Mouse (Mus musculus) gastrocnemius, postnatal 36 days (tissue): ENCODE results near the gene Fam76a. TPM values are rescaled to one million over a fixed set of nuclear protein-coding genes. Genes with fewer than 3 reads are reported as not detected.
"Not testable (repeated sequence)": the region's sequence is repeated elsewhere in the genome, so short reads cannot be mapped to it uniquely, and the experiment has no call there.

ENCODE experiments used
- DNase-seq, 2 experiments: peaks; one replicate each; pipeline ENCODE4 v3.0.0; 2022
- intact Hi-C: fragments of 180-260 bp; cut with DNase I; formaldehyde crosslinking; loops from one replicate; pipeline ENCODE4 v1.15.1; 2025
- total RNA-seq, 2 experiments: library from RNA; stranded (reverse); gene quantifications; 2 replicates each; pipeline ENCODE4 v1.2.3; 2021

Gene Fam76a
- total RNA-seq, 2 experiments from 2014 or later: 22.0 to 29.5 TPM

DNA sequence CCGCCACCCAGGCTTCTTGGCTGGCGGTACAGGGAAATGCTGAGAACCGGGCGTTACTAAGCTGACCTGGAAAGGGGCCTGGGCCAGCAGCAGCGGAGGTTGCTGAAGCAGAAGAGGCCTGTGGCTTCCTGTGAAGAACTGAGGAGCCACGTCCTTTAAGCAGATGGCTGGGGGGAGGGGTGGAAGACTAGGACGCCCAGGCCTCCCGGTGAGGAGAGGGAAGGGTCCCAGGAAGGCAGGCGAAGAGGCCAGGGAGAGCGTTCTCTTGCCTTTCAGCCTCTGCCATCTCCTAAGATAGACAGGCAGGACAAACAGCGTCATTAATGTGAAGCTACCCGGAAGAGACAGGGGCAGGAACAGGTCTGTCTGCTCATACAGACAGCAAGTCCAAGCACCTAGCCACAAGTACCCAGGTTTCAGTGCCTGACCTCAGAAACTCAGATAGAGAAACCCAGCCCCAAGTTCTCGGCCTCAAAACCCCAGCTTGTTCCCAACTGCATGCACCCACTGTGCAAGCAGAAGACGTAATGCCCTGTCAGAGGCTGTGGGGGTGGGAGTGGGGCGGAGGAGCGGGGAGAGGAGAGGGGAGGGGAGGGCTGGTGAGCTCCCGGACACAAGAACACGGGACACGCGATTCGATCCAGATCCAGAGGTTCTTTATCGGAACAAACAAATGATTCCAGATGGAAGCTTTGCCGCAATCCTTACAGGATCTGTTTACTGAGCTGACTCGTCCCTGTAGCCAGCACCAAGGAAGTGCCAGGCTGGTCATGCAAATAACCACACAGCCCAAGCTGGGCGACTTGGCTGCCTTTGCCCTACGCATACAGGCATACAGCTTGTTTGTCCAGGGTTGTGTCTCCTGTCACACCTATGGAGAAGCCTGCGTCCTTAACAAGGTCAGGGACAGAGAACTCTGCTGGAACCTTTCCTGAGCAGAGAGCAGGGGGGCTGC lies 24.0 kb upstream of the Fam76a start:
- intact Hi-C loops: loop anchor here (5.0 to 10.0 kb wide), 3 partner anchors 111 to 351 kb away; partner anchors contain the start of genes Cd164l2 and Gpr3
- peak; percentile 23 to 51 for DNase-seq

DNA sequence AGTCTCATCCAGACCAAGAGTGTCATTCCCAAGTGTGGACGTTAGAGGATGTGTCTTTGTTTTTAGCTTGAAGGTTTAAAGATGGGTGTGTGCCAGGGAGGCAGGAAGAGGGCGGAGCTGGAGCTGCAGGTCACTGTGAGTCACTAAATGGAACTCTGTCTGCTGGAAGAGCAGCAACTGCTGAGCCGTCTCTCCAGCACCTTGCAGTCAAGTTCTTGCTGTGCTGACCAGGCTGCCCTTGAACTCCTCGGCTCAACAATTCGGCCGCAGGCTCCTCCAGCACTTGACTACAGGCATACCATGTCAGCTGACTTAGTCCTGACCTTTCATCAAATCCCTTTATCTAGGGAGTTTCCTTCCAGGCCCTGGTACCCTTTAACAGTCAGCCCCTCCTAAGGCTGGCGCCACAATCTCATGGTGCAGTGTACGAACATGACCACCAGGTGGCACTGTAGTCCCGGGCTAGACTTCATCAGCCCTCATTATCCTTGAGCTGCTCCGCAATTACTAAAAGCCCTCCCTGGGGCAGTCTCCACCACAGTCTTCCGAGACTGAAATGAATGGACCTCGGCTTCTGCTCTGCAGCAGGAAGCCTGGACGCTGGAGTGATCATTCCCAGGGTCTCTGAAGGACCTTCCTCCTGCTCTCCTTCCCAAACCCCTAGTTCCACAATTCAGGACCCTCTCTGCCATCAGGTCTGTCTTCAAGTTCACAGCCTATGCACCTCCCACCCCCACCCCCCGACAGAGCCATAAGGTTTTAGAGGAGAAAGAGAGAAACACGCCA lies 23.1 kb upstream of the Fam76a start:
- DNase-seq: peak; percentile 75 to 86
- intact Hi-C loops: loop anchor here (1.0 to 10.0 kb wide), 4 partner anchors 60 to 352 kb away; partner anchors contain the start of genes Cd164l2 and Gpr3

DNA sequence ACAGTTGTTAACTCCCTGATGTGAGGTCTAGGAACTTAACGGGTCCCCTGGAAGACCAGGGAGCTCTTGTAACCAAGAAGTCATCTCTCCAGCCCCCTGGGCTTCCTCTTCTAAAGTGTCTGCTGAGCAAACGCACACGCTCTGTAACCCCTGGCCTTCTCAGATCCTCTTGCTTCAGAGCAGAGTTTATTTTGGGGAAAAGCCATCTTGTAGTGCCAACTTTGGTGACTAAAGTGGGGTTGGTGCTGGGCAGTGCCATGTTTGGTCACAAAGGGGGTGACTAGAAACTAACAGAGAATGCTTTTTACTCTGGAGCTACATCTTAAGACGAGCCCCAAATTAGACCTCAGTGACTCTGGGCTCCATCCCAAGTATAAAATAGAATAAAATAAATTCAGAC lies 22.4 kb upstream of the Fam76a start:
- no peak for DNase-seq
- intact Hi-C loops: loop anchor here (1.0 to 10.0 kb wide), 4 partner anchors 61 to 353 kb away; partner anchors contain the start of genes Cd164l2 and Gpr3

DNA sequence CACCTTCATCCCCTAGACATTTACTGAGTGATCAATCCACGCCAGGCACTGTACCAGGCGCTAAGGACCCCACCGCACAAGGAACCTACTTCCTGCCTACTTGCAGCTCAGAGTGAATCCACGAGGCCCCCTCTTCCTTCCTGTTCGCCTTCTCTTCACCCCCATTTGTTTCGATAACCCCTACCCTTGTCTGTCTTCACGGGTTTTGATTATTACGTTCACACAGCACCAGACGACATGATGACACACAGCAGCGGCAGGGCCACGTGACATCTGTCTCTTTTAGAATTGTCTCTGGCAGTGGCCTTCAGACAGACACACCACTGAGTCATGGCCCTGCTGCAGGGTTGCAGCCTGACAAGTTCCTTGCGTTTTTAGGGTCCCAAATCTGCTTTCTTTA lies 21.7 kb upstream of the Fam76a start:
- DNase-seq: no peak
- intact Hi-C loops: loop anchor here (10.0 kb wide), 1 partner anchor 271 kb away; the partner anchor contains the start of genes Cd164l2 and Gpr3

DNA sequence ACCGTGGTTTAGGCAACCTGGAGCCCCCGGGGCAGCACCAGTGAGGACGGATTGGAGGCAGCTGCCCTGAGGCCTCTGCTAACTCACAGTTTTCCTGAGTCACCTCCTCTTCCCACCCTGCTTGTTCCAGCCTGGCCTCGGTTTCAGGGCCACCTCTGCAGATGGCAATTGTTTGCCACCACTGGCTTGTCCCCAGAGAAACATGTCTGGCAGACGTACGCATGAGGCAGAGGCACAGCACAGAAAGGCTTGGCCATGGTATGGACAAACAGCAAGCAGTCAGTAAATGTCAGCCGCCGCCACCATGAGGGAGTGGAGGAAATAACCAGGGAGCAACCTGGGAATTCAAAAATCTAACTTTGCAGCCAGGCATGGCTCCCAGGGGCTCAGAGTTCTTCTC lies 20.7 kb upstream of the Fam76a start:
- no peak for DNase-seq
- intact Hi-C loops: loop anchor here (10.0 kb wide), 1 partner anchor 272 kb away; the partner anchor contains the start of genes Cd164l2 and Gpr3

DNA sequence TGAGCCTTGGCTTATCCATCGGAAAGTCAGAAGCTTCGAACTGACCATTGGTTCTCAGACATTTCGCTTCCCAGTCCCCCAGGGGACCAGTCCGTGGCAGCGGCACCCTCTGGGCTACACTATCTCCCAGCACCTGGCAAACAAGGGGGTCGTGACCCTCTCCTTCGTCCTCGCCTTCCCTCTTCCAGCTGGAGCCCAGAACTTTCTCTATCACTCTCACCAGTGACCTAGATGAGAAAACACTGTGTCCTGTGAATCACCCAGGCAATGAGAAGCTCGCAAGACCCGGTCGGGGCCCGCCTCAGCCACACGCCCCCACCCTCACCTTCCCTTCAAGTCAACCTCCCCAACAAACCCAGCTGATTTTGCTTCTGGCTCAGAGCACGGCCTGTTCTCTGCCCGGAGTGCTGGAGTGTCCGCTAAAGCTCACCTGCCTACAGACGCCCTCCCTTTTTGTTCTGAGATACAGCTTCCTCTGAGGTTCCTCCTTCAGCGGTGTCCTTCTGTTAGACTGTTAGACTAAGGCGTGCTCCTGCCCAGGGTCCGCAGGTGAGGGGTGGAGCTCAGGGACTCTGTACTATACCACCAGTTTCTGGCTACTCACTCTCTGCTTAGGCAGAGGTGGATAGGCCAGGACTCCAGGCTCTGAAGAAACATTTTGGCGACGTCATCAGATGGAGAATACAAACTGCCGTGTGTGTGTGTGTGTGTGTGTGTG lies 18.8 kb upstream of the Fam76a start:
- DNase-seq: no peak
- intact Hi-C loops: loop anchor here (10.0 kb wide), 1 partner anchor 274 kb away; the partner anchor contains the start of genes Cd164l2 and Gpr3

DNA sequence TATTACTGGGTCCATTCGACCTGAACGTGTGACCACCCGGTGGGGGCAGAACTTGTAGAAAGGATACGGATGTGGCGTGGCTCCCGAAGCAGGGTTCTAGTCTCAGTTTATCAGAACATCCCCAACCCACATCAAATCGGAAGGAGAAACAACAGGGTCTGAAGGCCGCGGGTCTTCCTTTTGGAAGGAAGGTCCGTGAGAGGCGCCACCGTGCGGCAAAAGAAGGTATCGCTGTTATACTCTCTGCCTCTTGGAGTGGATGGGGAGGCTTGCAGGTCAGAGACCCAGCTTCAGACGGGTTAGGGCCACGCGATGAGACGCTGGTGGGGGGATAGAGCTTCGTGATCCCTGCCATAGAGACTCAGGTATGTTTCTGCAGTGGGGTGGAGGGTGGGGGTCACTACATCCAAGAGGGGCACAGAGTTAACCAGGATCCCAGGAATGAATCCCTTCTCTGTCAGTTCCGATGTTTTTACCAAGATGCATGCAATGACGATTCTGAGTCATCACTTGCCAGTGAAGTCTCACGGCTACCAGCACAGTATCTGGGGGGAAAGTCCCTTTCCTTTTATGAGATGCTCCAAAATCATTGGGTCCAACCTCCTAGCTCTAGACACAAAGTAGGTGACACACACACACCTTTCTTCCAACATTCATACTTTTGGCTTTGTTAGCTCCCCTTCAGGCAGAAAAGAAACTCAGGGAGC lies 17.2 kb upstream of the Fam76a start:
- DNase-seq: peak; percentile 44 to 68
- intact Hi-C loops: loop anchor here (10.0 kb wide), 1 partner anchor 275 kb away; the partner anchor contains the start of genes Cd164l2 and Gpr3

DNA sequence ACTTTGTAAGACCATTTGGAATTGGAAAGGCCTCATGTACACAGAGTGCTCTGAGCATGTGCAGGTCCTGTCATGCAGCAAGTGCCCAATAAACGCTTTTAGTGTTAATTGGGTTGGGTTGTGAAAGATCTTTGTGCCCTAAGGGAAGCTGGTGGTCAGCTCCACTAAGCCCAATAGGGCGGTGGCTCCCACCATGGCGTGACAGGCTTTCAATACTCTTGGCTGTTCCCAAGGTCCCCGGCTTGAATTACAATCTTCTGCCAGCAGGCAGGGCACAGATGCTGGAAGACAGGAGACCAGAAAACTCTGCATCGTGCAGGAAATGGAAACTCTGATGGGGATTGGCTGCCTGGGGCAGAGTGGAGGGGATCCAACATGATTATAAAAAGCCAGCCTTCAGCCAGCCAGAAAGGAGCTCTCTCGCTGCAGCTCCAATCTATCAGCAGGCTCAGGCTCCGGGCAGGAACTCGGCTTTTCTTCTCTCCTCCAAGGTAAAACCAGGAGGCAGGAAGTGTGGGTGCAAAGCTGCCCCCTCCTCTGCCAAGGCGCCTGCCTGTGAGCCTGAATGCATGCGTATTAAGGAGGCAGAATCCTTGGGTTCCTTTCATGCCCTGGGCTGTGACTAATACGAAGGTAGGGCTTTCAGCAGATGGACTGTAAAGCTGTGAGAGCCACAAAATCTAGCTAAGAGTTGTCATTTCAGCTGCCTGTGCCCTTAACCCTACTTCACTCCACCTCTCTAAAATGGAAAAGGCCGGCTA lies 16.0 kb upstream of the Fam76a start:
- intact Hi-C loops: no loop called here
- peak in 1 of 2 experiments; percentile 33 for DNase-seq

DNA sequence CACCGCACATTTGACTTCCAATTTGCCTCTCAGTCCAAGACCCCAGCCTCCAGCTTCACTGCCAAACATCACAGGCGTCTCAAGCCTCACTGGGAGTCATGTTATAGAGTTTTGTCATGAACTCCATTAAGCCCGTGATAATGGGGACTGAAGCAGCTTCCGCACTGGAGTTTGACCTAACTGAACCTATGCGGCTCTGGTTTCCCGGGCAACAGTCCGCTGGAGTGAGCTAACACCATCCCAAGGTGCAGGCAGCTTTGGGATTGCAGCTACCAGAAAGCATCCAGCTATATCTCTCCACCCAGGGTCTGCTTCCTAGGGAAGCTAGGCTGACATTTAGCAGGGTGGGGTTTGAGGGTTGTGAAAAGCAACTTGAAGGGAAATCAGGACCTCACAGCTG lies 12.3 kb upstream of the Fam76a start:
- DNase-seq: no peak
- intact Hi-C loops: no loop called here

DNA sequence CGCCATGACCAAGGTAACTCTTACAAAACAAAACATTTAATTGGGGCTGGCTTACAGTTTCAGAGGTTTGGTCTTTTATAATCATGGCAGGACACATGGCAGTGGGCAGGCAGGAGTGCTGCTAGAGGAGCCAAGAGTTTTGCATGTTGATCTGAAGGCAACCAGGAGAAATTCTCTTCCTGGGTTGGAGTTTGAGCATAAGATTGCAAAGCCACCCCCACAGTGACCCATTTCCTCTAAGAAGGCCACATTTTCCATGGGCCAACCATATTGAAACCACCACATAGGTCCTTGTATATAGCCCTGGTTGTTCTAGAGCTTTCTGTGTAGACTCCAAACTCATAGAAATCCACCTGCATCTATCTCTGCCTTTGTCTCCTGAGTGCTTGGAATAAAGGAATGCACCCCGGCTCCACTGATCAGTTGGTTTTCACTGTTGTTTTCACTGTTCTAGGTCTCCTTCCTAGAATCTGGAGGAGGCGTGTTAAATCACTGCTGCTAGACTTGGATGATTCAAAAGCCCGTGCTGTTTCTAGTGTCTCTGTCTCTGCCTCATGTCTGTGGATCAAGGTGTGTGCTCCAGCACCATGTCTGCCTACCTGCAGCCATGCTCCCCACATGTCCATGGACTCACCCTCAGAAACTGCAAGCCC lies 10.5 kb upstream of the Fam76a start:
- intact Hi-C loops: no loop called here
- no peak for DNase-seq

DNA sequence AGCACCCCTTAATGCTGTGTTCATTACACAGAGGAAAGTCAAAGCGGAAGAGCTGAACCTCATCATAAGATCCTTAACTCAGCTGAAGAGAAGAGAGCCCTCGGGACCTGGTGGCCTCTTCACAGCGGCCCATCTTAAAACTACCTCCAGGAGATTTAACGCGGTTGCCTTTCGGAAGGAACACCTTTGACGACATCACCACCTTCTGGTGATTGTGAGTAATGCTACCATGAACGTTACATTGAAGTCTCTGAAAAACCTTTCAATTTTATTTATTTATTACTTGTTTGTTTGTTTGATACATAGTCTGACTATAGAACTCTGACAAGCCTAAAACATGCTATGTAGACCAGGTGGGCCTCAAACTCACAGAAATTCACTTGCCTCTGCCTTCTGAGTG lies 8.4 kb upstream of the Fam76a start:
- intact Hi-C loops: loop anchor here (2.0 kb wide), 1 partner anchor 154 kb away; no protein-coding TSS in a partner anchor
- DNase-seq: peak in 1 of 2 experiments; percentile 25

DNA sequence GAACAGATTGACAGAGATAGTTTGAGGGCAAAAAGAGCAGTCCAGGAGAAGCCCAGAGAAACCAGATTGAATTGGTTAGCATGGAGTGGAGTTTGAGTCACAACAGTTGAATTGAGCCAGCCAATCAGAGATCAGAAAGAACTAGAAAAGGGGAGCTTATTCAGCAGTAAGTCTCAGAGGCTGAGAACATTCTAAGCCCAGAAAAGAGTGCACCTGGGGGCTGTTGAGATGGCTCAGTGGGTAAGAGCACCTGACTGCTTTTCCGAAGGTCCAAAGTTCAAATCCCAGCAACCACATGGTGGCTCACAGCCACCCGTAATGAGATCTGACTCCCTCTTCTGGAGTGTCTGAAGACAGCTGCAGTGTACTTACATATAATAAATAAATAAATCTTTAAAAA lies 4.2 kb upstream of the Fam76a start:
- DNase-seq, intact Hi-C loops: not testable (repeated sequence)

DNA sequence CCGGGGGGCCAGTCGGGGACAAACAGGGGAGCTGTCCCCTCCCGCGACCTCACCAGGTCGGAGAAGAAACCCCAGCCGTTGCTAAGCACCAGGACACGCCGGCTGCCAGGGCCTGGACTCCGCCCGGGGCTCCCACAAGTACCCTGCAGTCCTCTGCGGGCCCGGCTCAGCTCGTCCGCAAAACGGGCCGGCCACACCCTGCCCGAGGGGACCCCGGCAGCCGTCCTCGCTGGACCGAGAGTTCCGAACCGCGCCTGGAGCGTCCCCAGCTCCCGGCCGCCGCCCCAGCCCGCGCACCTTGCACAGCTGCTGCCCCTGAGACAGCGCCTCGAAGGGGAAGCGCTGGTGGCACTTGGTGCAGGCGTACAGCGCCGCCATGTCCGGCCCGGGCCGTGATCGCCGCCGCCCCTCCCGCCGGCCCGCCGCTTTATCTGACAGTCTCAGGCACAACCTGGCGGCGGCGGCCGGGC lies 262 bp downstream of the Fam76a start:
- DNase-seq: peak in 1 of 2 experiments; percentile 34

DNA sequence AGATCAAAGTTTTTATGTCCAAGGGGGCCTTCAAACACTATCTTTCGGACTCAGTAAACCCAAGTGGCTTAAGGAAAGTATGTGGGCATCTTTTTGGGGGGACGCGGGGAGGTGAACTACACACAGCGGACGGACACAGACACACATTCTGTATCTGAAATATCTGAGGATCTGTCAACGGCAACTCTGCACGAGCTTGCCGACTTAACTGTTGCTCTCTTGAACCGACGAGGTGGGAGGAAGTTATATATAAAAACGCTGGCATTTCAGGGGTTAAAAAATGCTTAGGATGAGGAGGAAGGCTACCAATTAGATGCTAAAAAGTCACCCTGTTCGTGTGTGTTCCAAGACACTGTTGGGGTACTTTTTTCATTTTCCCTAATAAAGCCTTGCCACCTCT lies 870 bp downstream of the Fam76a start:
- intact Hi-C loops: no loop called here
- no peak for DNase-seq

More for the DNA sequence above, 262 bp downstream of the Fam76a start:
- intact Hi-C loops: no loop called here

DNA sequence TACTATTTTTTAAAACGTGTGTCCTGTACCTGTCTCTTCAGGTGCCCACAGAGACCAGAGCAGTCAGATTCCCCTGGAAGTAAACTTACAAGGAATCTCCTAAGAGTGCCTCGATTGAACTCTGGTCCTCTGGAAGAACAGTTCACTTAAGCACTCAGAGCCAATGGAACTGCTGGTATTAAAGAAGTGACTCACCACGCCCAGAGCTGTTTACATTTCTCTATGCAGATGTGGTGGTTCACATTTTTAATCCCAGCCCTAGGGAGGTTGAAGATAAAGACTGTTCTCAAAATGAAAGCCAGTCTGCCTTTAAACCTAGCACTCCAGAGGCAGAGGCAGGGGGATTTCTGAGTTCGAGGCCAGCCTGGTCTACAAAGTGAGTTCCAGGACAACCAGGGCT lies 2.2 kb downstream of the Fam76a start:
- no peak for DNase-seq
- intact Hi-C loops: no loop called here

DNA sequence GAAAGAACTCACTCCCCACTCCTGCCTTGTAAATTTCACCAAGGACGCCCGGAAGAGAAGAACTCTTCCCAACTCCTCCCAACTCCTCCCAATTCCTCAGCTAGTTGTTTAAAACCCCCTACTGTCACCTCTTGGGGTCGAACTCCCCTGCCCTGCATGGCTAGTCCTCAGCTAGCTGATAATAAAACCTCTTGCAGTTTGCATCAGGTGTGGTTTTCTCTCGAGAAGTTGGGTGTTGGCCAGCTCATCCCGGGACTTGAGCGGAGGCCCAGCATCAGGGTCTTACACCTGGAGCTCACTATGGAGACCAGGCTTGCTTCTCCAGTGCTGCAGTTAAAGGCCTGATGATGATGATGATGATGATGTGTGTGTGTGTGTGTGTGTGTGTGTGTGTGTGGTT lies 3.9 kb downstream of the Fam76a start:
- intact Hi-C loops, DNase-seq: not testable (repeated sequence)

DNA sequence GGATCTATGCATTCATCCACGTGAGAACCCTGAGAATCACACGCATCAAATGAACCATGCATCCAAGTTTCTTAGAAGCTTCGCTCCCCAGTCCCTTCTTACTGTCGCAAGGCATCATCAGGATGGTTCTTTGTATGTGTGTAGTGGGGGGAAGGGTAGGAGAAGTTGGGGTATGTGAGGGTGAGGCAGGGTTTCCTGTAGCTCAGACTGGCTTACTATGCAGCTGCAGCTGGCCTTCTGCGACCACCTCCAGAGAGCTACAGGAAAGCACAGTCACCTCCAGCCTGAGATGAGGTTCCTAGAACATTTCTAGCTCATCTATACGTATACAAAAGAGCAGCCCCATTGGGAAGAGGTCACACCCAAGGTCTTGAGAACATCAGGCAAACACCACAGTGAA lies 10.2 kb downstream of the Fam76a start:
- no peak for DNase-seq
- intact Hi-C loops: no loop called here

DNA sequence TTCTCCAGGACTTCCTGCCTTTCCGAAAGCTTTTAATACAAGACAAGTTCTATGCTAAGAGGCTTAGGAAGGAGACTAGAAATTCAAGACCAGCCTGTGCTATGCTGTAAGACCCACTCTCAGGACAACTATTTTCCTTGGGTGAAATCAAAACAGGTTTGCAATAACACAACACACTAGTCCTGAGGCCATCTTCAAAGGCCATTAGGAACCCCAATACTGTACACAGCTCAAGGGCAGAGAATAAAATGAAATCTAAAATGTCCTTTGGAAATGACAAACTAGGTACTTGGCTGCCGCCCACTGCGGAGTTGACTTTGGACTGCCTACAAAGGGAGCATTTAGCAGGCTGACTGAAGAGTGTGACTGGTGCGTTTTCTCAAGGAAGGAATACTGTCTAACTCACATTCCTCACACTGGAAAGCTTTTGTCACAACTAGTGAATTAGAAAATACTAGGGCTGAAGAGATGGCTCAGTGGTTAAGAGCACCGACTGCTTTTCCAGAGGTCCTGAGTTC lies 16.5 kb downstream of the Fam76a start:
- no peak for DNase-seq
- intact Hi-C loops: no loop called here
